Mouse (Mus musculus) gastrocnemius, adult 8-10 months (tissue): ENCODE measurements around the gene Cfap58. TPM values are rescaled to one million over a fixed set of nuclear protein-coding genes. Genes with fewer than 3 reads are reported as not detected.
A peak's percentile ranks its signal among the peaks of the same experiment; 100 is the strongest.

Experiments
- DNase-seq, 2 experiments: peaks; one replicate each; pipeline ENCODE4 v3.0.0; 2022; ENCODE audit warnings: low spot score in 2 of 2
- total RNA-seq, 4 experiments: library from RNA; stranded (reverse); gene quantifications; 2 replicates each; pipeline ENCODE4 v1.2.4; 2022

The Cfap58 gene
- total RNA-seq, 4 experiments from 2014 or later = not detected

DNA sequence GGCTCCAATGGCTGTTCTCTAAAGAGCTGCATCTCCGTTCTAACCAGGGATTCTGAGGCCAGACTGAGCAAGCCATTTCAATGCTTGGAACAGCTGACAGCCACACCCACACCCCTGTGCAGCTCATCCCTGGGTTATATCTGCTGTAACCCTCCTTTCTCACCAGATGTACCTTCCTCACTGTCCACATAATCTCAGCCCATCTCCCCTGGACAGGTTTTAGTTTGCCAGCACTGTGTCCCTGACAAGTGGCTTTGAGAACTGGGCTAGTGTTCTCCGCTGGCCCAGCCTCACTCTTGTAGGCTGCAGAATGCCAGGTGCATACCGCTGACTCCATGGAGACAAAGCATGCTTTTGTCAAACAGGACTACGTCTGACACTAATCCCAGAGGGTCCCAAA lies 20.1 kb upstream of the Cfap58 start:
- no peak for DNase-seq

GRCm38 (mm10) chr19:47918016-47918415 lies 19.5 kb upstream of the Cfap58 start:
- no peak for DNase-seq

- DNase-seq = no peak
Observed at GRCm38 (mm10) chr19:47918455-47919101, 18.9 kb upstream of the Cfap58 start.

DNA sequence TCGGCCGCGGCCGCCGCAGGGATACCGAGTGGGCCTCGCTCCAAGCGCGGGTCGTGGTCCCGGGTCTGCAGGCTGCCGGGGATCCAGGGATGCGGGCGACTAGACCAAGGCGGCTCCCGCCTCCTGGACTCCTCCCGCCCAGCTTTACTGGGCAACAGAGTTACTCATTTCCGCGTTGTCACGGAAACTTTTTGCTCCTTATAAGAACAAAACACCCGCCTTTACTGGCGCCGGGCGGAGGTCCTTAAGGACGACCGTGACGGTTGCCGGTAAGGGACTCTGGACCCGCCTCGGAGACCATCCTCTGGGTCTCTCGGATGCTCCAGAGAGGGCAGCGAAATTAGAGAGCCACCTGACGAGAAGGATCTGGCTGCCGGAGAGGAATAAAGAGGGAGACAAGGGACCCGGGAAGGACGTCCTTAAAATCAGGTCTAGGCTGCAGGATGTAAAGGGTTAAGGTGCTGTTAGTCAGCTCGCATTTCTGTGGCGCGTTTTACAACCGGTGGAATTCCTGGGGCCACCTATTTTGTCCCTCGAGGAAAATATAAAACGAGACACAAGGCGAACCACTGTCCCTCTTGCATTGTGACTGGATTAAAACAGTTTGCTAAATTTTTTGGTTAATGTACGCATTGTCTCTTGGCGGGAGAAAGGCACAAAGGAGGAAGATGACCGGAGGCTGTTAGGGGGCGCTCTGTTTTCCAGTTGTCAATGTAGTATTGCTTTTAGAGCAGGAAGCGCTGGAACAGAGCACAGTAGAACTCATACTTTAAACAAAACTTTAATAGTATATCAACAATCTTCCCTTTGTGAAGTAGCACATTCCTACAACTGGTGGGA lies 18.1 kb upstream of the Cfap58 start, which contains the start of the genes Cfap43 and Itprip:
Cfap43 (minus strand) TSS at position 162 of the 840 bp plus-strand sequence.
Itprip (minus strand) TSS at position 174 of the 840 bp plus-strand sequence.
- DNase-seq = peak; percentile 54 to 60

DNA sequence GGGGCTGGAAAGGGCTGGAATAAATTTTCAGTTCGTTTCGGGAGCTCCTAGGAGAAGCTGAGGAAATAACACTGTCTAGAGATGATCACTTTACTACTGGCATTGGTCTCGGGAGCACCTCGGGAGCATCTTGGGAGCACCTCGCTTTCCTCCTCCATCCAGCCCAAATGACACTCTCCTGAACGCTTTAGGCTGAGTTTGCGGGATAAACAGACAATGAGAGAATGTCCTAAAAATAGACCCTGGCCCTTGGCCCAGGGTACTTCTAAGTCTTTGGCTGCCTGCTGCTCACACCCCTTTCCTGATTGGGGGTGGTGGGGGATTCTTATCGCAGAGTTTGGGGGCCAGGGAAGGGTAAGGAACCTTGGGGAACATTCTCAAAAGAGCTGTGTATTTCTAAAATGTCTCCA lies 17.5 kb upstream of the Cfap58 start:
- no peak for DNase-seq

GRCm38 (mm10) chr19:47925819-47926218 lies 11.7 kb upstream of the Cfap58 start:
- DNase-seq = no peak

GRCm38 (mm10) chr19:47927032-47927431 lies 10.4 kb upstream of the Cfap58 start:
- no peak for DNase-seq

DNA sequence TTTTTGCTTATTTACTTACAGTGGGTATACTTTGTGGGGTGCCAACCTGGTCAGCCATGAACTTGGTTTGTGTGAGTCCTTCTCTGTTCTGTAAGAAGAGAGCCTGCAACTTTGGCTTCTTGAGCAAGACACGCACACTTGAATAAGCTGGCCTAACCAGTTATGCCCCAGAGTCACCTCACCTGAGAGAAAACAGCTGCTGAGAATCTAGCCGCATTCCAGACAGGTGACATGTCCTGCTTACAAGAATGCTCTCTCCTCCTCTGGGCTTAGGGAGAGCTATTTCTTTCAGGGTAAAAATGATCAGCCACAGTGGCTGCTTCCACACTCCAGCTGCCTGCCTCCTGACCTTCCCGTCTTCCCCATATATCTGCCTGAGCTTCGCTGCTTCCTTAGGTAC lies 8.4 kb upstream of the Cfap58 start:
- no peak for DNase-seq

- DNase-seq = no peak
Observed at GRCm38 (mm10) chr19:47931982-47932638, 5.4 kb upstream of the Cfap58 start.

DNA sequence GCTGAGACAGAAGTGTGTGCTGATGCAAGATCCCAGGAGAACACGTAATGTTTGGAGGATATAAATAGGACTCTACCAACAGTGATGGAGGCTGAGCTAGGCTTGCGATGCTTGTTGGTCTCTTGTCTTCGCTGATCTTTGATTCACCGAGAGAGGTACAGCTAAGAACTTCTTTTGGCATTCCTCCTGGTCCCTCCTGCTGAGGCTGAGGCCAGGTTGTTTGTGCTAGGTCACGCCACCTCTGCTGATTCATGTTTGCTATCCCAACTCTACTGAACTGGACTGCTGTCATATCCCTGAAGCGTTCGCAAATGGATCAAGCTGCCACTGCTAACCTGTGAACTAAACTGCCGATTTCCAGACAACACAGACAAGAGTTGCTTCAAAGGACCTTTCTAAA lies 3.3 kb upstream of the Cfap58 start:
- no peak for DNase-seq

DNA sequence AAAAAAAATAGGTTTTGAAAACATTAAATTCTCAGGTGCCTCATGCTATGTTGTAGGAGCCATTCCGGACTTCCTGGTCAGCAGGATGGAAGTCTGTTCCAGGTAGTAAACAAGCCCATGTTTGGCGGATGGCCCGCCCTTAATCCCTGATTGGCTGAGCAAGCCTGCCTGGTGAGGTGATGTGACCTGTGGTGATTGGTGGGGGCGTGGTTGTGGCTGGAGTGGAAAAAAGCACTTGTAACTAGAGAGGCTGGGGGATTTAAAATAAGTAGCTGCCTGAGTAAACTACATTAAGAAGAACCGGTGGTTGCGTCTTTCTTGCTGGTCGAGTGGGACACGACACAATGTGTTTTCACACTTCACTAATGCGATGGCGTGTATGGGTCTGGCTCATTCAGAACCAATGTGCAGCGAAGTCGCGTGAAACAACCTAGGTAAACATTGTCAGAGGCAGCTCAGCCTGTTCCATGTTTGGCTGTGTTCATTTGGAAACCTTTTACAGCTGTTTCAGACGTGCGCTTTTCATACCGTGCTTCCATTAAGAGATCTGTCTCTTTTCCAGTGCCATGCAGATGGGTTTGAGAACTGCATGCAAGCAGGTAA lies 2.7 kb upstream of the Cfap58 start:
- no peak for DNase-seq

GRCm38 (mm10) chr19:47935530-47935929 lies 1.9 kb upstream of the Cfap58 start:
- DNase-seq = no peak

DNA sequence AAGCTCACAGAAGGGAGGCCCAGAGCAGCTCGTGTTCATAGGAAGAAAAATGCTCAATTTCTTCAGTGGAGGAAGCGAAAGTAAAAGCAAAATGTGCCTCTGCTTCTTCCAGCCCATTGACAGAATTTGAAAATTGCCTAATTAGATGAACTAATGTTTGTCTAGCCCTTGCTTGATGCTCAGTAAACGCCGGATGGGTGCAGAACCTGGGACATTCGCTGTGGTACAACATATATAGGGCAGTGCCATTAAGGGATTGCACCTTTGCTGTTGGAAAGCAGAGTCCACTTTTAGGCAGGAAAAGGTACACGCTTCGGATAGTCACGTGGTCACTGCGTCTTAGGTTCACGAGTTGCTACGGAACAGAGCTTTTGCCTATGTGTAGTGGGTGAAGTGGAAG lies 985 bp upstream of the Cfap58 start:
- no peak for DNase-seq

GRCm38 (mm10) chr19:47936938-47937337 lies 537 bp upstream of the Cfap58 start:
- no peak for DNase-seq

DNA sequence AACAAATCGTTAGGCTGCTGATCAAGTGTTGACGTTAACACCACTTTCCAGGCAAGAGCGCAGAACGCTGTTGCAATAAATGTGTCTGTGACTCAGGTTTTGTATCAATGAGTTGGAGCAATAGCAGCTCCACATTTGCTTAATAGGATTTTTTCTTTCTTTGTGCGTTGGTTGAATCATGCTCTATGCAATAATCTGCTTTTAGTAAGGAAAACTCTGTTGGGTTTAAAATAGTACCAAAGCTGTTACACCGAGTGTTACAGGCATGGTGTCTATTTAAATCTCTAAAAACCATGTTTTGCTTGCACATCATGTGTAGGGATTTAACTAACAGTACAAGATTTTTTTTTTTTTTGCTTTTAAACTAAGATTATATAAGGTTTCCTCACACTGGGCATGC lies 1.9 kb downstream of the Cfap58 start:
- no peak for DNase-seq

GRCm38 (mm10) chr19:47946821-47947465 lies 9.5 kb downstream of the Cfap58 start:
- DNase-seq = no peak

DNA sequence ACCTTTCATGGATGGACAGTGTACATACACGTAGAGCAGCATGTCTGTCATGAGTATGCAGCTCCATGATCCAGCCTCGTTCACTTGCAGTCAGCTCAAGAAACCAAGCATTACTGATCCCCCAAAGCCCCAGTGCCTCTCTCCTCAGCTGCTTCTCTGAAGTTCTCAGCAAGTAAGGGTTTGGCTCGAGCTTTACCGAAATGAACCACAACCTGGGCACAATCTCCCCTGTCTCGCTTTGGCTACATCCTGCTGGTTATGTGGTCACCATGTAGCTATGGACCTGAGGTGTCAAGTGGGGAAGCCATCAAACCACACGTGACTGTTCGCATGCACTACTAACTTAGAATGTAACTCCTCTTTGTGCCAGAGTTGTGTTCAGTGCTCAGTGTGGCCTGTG lies 13.5 kb downstream of the Cfap58 start:
- no peak for DNase-seq

DNA sequence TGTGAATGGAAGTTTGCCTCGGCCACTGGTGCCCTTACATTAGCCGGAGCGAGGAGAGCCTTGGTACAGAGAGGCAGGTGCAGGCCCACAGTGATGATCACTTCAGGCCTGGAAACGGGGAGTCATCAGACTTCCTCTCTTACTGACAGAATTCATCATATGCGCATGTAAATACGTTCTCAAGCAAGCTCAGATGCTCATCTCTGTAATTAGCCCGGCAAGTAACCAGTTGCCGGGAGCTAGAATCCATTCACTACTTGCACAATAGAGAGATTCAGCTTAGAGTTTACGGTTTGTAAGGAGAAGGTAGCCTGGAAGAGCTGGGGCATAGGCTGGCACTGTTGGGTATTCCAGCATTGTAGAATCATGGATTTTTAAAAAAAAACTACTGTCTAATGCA lies 15.7 kb downstream of the Cfap58 start:
- DNase-seq = no peak

DNA sequence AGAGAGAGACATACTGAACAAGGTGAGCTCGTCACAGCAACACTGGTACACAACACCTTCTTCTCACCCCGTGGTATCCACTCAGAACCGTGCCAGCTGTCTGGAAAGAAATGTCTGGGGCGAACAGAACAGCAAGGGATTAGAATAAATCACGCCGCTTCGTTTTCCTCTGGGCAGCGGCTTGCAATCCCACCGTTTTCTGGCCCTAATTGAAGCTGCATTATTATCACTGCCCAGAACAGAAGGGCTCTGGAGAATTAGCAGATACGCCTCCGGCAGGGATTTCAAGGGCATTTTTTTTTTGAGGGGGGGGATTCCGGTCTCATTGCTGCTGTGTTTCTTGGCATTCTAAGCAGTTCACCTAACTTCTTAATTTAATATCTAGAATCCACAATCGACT lies 20.7 kb downstream of the Cfap58 start:
- no peak for DNase-seq

DNA sequence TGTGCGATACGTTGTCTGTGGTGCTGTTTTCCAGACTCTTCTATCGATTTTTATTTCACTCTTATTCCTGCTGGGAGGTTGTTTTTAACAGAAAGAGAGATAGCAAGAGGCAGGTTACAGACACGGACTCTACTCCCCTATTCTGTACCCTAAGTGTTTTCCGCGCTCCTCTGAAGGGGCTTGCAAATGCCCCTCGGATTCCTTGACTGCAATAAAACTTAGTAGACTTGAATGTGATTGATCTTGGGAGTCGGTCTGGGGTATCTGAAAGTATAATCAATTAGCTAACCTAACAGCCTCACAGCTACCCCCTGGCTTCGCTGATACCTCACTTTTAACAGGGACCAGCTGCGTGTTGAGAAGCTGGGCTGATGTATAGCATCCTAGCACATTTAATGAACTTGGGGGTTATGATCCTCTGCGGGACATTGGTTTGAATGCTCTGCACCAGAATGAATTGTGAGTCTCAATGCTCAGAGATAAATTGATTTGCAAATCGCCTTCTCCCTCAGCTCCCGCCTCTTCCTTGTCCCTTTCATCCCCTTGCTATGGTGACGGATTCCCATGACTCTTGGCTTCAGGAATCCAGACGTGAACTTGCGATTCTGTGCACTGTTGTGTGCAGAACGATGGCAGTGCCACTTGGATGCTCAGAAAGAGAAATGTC lies 31.7 kb downstream of the Cfap58 start:
- DNase-seq = no peak

- no peak for DNase-seq
Observed at GRCm38 (mm10) chr19:47971066-47971465, 33.6 kb downstream of the Cfap58 start.
